Mouse (Mus musculus): ENCODE measurements around the gene Zfhx2. TPM values are rescaled to one million over a fixed set of nuclear protein-coding genes. Genes with fewer than 3 reads are reported as not detected.

Gene Zfhx2
- polyA plus RNA-seq, 1 experiment from 2014 or later: 8.5 TPM

- Histone ChIP-seq H3K27ac (ENCODE audit: low read depth, low read length) (peak overlapping the region; percentile 85), H3K9ac (ENCODE audit: low read length) (peak overlapping the region; percentile 37), H3K4me2 (ENCODE audit: low read length) (peak overlapping the region; percentile 33), H3K4me1 (ENCODE audit: control insufficient read depth, insufficient read depth, low read length) (peaks cover 44% of the 10 kb centered on the region), H3K27me3 (replicated peaks; ENCODE audit: control insufficient read depth, insufficient read depth, low read length) (peaks cover 6% of the 10 kb centered on the region; the same call in 1 of the 2 replicates), H3K36me3 (ENCODE audit: control insufficient read depth, insufficient read depth, low read length) (peaks cover 8% of the 10 kb centered on the region; the same call in 1 of the 2 replicates), H3K4me3 (ENCODE audit: low read depth, low read length) (no peak overlapping the region), H3K9me3 (replicated peaks; ENCODE audit: control insufficient read depth, low read length) (no peaks in the 10 kb centered on the region)
- 0 out of 2 replicates have a peak, but pooled peaks have one; percentile 2 for ATAC-seq
- no peak for DNase-seq (ENCODE audit: low spot score)
- 8% methylated on average over 21 of the region's 21 CpGs for WGBS
Measured at GRCm38 (mm10) chr14:55109048-55109873, 17.1 kb upstream of the Zfhx2 start.

DNA sequence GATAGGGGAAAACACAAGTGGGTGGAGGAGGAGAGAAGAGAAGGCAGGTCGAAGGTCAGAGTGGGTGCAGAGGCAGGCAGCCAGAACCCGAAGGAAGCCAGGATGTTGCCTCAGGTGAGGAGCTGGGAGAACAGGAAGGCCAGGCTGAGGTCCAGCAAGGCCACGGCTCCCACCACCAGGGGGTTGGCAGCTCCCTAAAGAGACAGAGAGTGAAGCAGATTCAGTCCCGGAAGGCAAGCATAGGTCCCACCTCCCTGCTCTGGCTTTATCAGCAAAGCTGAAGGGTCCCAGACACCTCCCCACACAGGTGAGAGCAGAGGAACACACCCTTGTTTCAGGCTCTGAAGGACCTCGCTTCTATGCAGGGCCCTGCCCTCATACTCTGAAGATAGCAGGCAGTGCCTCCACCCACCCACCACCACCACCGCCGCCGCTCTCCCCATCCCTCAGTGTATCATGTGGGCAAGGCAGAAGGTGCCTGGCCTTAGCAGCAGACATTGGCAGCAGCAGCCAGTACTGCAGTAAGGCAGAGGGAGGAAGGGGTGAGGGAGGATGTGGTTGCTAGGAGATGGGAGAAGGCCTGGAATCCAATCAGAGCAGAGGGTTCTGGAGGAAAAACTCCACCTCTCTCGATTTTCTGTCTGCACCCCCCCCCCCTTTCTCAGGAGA lies 16.2 kb upstream of the Zfhx2 start:
- peaks cover 36% of the 10 kb centered on the region for H3K4me1 ChIP-seq (ENCODE audit: control insufficient read depth, insufficient read depth, low read length)
- WGBS: 36% methylated on average over 9 of the region's 9 CpGs

DNA sequence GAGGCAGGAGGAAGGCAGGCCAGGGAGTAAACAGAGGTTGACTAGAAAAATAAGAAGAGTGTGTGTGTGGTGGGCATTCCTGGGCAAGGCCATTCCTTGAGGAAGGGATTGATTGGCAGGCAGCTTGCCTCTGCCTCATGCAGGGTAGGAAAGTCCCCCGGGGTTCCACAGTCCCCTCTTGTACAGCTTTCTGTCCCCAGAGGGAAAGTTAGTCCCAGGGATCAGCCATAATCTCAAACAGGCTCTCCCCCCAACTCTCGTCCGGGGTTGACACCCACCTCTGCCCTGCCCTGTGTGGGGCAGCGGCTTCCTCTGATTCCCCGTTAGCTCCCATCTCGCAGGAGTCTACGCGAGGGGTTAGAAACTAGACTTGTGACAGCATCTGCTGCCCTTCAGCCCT lies 14.9 kb upstream of the Zfhx2 start:
- Histone ChIP-seq H3K4me1 (ENCODE audit: control insufficient read depth, insufficient read depth, low read length) (peaks cover 35% of the 10 kb centered on the region), H3K4me3 (ENCODE audit: low read depth, low read length) (no peak overlapping the region), H3K4me2 (ENCODE audit: low read length) (no peak overlapping the region), H3K9ac (ENCODE audit: low read length) (no peak overlapping the region), H3K9me3 (replicated peaks; ENCODE audit: control insufficient read depth, low read length) (no peaks in the 10 kb centered on the region), H3K27ac (ENCODE audit: low read depth, low read length) (no peak overlapping the region; the same call in 1 of the 2 replicates), H3K27me3 (replicated peaks; ENCODE audit: control insufficient read depth, insufficient read depth, low read length) (no peaks in the 10 kb centered on the region), H3K36me3 (ENCODE audit: control insufficient read depth, insufficient read depth, low read length) (no peaks in the 10 kb centered on the region)
- ATAC-seq: no peak
- 70% methylated on average over 8 of the region's 8 CpGs for whole genome bisulfite sequencing
- DNase-seq (ENCODE audit: low spot score): no peak

More for the DNA sequence above, 16.2 kb upstream of the Zfhx2 start:
- peak overlapping the region; percentile 33; the same call in 1 of the 2 replicates for H3K4me2 ChIP-seq (ENCODE audit: low read length)
- peak overlapping the region; percentile 45 for H3K9ac ChIP-seq (ENCODE audit: low read length)
- no peaks in the 10 kb centered on the region for H3K9me3 ChIP-seq (replicated peaks; ENCODE audit: control insufficient read depth, low read length)
- ATAC-seq: peak; percentile 87
- H3K36me3 ChIP-seq (ENCODE audit: control insufficient read depth, insufficient read depth, low read length): peaks cover 6% of the 10 kb centered on the region; the same call in 1 of the 2 replicates
- no peak overlapping the region for H3K4me3 ChIP-seq (ENCODE audit: low read depth, low read length)
- peak overlapping the region; percentile 85 for H3K27ac ChIP-seq (ENCODE audit: low read depth, low read length)
- DNase-seq (ENCODE audit: low spot score): peak; percentile 93
- no peaks in the 10 kb centered on the region; the same call in 1 of the 2 replicates for H3K27me3 ChIP-seq (replicated peaks; ENCODE audit: control insufficient read depth, insufficient read depth, low read length)

- H3K4me1 ChIP-seq (ENCODE audit: control insufficient read depth, insufficient read depth, low read length): peaks cover 33% of the 10 kb centered on the region
- peak within 1 kb of the TSS; percentile 39 for H3K4me3 ChIP-seq (ENCODE audit: low read depth, low read length)
- H3K27ac ChIP-seq (ENCODE audit: low read depth, low read length): peak within 1 kb of the TSS; percentile 72
- peak within 1 kb of the TSS; percentile 94 for H3K4me2 ChIP-seq (ENCODE audit: low read length)
- peak within 1 kb of the TSS; percentile 80 for H3K9ac ChIP-seq (ENCODE audit: low read length)
- peak; percentile 71 for ATAC-seq
- under 1% methylated on average over 39 of the region's 39 CpGs for WGBS
- H3K36me3 ChIP-seq (ENCODE audit: control insufficient read depth, insufficient read depth, low read length): 0 out of 2 replicates have a peak, but pooled peaks cover 4% of the 10 kb centered on the region
- H3K9me3 ChIP-seq (replicated peaks; ENCODE audit: control insufficient read depth, low read length): no peaks in the 10 kb centered on the region
- no peaks in the 10 kb centered on the region for H3K27me3 ChIP-seq (replicated peaks; ENCODE audit: control insufficient read depth, insufficient read depth, low read length)
- DNase-seq (ENCODE audit: low spot score): peak; percentile 90
Measured at GRCm38 (mm10) chr14:55105836-55106809, 14.0 kb upstream of the Zfhx2 start, which contains the start of gene Ap1g2. Gene Ap1g2, minus strand, starts transcription at chr14:55106593.

DNA sequence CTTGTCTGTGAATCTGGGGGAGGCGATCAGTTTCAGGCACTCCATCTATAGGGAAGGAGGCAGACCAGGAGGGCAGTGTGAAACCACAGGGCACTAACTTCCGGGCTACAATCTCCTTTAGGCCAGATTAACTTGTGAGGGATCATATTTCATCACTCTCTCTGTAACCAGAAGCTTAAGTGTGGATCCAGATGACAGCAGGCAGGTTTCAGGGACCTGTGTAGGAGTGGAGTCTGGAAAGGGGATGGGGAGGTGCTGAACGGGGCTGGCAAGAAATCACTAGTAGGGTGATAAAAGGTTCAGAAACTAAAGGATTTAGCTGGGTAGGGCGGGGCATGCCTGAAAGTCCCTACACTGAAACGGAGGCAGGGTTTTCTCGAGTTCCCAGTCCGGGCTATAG lies 13.3 kb upstream of the Zfhx2 start:
- H3K27ac ChIP-seq (ENCODE audit: low read depth, low read length): 0 out of 2 replicates have a peak overlapping the region, but pooled peaks have one; percentile 72

GRCm38 (mm10) chr14:55104365-55104764 lies 12.2 kb upstream of the Zfhx2 start:
- DNase-seq (ENCODE audit: low spot score) (no peak), ATAC-seq (no peak)
- Histone ChIP-seq H3K4me2 (ENCODE audit: low read length) (no peak overlapping the region), H3K27ac (ENCODE audit: low read depth, low read length) (no peak overlapping the region), H3K27me3 (replicated peaks; ENCODE audit: control insufficient read depth, insufficient read depth, low read length) (no peaks in the 10 kb centered on the region), H3K9me3 (replicated peaks; ENCODE audit: control insufficient read depth, low read length) (no peaks in the 10 kb centered on the region), H3K4me3 (ENCODE audit: low read depth, low read length) (no peak overlapping the region), H3K4me1 (ENCODE audit: control insufficient read depth, insufficient read depth, low read length) (peaks cover 29% of the 10 kb centered on the region), H3K9ac (ENCODE audit: low read length) (no peak overlapping the region), H3K36me3 (ENCODE audit: control insufficient read depth, insufficient read depth, low read length) (peaks cover 6% of the 10 kb centered on the region; the same call in 1 of the 2 replicates)
- 85% methylated on average over 18 of the region's 18 CpGs for WGBS

More for the DNA sequence above, 13.3 kb upstream of the Zfhx2 start:
- H3K9ac ChIP-seq (ENCODE audit: low read length): peak overlapping the region; percentile 80
- H3K9me3 ChIP-seq (replicated peaks; ENCODE audit: control insufficient read depth, low read length): no peaks in the 10 kb centered on the region
- ATAC-seq (no peak), DNase-seq (ENCODE audit: low spot score) (no peak)
- H3K4me2 ChIP-seq (ENCODE audit: low read length): peak overlapping the region; percentile 94
- H3K36me3 ChIP-seq (ENCODE audit: control insufficient read depth, insufficient read depth, low read length): 0 out of 2 replicates have a peak, but pooled peaks cover 4% of the 10 kb centered on the region
- H3K4me3 ChIP-seq (ENCODE audit: low read depth, low read length): peak overlapping the region; percentile 39
- peaks cover 33% of the 10 kb centered on the region for H3K4me1 ChIP-seq (ENCODE audit: control insufficient read depth, insufficient read depth, low read length)
- no peaks in the 10 kb centered on the region for H3K27me3 ChIP-seq (replicated peaks; ENCODE audit: control insufficient read depth, insufficient read depth, low read length)
- WGBS: 7% methylated on average over 7 of the region's 7 CpGs

- Histone ChIP-seq H3K9me3 (replicated peaks; ENCODE audit: control insufficient read depth, low read length) (no peaks in the 10 kb centered on the region), H3K4me1 (ENCODE audit: control insufficient read depth, insufficient read depth, low read length) (peaks cover 14% of the 10 kb centered on the region), H3K27me3 (replicated peaks; ENCODE audit: control insufficient read depth, insufficient read depth, low read length) (no peaks in the 10 kb centered on the region), H3K4me2 (ENCODE audit: low read length) (no peak overlapping the region), H3K27ac (ENCODE audit: low read depth, low read length) (no peak overlapping the region), H3K4me3 (ENCODE audit: low read depth, low read length) (no peak overlapping the region), H3K9ac (ENCODE audit: low read length) (no peak overlapping the region), H3K36me3 (ENCODE audit: control insufficient read depth, insufficient read depth, low read length) (peaks cover 20% of the 10 kb centered on the region)
- DNase-seq (ENCODE audit: low spot score) (no peak), ATAC-seq (no peak)
- 85% methylated on average over 15 of the region's 15 CpGs for WGBS
Measured at GRCm38 (mm10) chr14:55102253-55102785, 10.2 kb upstream of the Zfhx2 start.

DNA sequence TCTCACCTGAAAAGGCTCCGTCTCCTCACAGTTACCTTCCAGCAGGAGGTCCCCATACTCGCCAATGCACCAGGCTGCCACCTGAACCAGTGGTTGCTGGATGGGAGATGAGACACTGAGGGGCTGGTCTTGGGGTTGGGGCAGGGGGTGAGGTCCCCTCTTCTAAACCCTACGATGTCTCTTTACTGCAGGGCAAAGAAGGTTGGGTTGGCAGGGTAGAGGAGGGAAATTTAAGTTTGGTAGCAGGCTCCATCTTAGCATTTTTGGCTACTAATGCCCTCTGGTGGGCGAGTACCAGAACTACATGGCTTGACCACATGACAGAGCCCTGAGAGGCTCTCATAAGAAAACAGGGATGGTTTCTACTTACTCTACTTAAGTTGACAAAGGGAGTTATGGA lies 9.5 kb upstream of the Zfhx2 start:
- ATAC-seq: 0 out of 2 replicates have a peak, but pooled peaks have one; percentile 1
- Histone ChIP-seq H3K4me2 (ENCODE audit: low read length) (no peak overlapping the region), H3K27me3 (replicated peaks; ENCODE audit: control insufficient read depth, insufficient read depth, low read length) (no peaks in the 10 kb centered on the region)

More for the DNA sequence above, 9.5 kb upstream of the Zfhx2 start:
- Histone ChIP-seq H3K9me3 (replicated peaks; ENCODE audit: control insufficient read depth, low read length) (no peaks in the 10 kb centered on the region), H3K9ac (ENCODE audit: low read length) (no peak overlapping the region), H3K27ac (ENCODE audit: low read depth, low read length) (no peak overlapping the region), H3K4me1 (ENCODE audit: control insufficient read depth, insufficient read depth, low read length) (peaks cover 15% of the 10 kb centered on the region), H3K36me3 (ENCODE audit: control insufficient read depth, insufficient read depth, low read length) (peaks cover 20% of the 10 kb centered on the region), H3K4me3 (ENCODE audit: low read depth, low read length) (no peak overlapping the region)
- WGBS: 54% methylated on average over 4 of the region's 4 CpGs
- DNase-seq (ENCODE audit: low spot score): peak; percentile 78
